Mouse (Mus musculus) fat pad, adult 2 months (tissue): ENCODE measurements around the gene Morn3.
A peak's percentile ranks its signal among the peaks of the same experiment; 100 is the strongest.
"Not testable (repeated sequence)": the region's sequence is repeated elsewhere in the genome, so short reads cannot be mapped to it uniquely, and the experiment has no call there.

ENCODE experiments used
- DNase-seq: peaks from one replicate; pipeline ENCODE4 v3.0.0-alpha.2; 2011; ENCODE audit warnings: low read depth, low spot score; ENCODE audit errors: extremely low read depth

Gene Morn3

DNA sequence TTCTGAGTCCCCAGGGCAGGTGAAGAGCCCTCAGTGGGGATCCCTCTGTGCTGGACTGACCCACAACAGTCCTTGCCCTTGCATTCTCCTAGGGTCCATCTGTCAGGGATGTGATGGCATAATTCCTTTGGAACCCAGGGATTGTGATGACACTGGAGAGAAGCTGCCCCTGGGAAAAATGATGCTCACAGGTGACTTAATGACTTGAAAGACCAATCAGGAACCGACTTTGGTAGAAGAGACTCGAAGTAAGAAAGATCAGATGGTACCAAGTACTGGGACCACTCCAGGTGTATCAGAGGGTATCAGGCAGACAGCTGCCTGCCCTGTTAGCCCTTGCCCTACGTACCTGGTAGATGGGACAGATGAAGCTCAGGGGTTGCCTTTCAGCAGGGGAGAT lies at the start of gene Morn3:
TSS of gene Morn3 (minus strand) at position 101 of the 400 bp plus-strand sequence.
- DNase-seq = no peak

- DNase-seq = no peak
Measured at GRCm38 (mm10) chr5:123096299-123096698, 49.5 kb upstream of the Morn3 start.

DNA sequence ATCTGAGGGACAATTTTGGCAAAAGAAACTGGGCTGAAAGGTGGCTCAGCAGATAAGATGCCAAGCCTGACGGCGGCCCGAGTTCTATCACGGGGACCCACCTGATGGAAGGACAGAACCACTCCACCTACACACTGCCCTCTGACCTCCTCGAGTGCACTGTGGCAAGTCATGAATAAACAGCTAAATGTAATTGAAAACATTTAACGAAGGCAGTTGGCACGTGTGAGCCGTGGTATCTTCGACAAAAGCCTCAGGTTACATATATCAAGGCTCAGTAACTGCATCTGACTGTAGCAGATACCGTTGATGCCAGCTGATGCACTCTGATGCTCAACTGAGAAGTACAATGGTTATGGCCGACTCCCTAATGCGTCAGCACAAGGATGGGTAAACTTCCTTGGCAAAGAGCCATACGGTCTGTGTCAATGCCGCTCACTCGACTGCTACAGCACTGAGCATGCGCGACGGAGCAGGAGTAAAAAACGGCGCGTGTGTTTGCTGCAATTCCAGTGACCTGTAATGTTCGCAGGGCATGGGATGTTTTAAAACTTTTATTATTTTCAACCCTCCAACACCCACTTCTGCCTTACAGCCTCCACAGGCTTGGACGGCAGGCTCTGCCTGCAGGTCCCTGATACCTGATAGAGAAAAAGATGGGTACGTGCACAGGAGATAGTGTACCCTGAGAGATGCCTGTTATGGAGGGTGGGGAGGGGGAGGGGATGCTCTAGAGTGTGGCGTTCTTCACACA lies 47.6 kb upstream of the Morn3 start:
- DNase-seq = no peak

GRCm38 (mm10) chr5:123093077-123093633 lies 46.3 kb upstream of the Morn3 start:
- no peak for DNase-seq

DNA sequence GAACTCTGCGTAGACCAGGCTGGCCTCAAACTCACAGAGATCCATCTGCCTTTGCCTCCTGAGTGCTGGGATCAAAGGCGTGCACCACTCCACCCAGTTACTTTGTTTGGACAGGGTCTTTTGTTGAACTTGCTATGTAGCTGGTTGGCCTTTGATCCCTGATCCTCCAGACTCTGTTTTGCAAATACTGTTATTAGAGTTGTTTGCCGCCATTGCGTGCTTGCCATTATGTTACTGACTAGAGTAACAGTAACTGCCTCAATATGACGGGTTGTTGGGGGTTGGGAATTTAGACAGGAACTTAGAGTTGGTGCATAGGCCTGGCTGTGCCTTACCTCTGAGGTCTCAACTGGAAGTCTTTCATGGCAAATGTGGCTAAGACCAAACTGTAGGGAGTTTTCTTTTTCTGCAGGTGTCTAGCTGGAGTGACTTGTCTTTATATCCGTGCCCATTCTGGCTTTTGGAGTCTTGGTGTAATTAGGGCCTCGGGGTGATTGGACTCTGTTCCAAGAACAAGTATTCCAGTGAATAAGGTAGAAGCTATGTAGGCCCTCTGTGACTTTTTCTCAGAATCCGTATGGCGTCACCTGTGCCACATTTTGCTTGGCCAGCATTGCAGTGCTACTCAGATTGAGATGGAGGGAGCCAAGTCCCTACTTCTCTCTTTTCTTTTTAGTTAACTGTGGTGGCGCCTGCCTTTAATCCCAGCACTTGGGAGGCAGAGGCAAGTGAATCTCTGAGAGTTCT lies 43.9 kb upstream of the Morn3 start:
- peak; percentile 65 for DNase-seq

GRCm38 (mm10) chr5:123088784-123089183 lies 42.0 kb upstream of the Morn3 start:
- no peak for DNase-seq

GRCm38 (mm10) chr5:123086501-123086900 lies 39.7 kb upstream of the Morn3 start:
- no peak for DNase-seq

GRCm38 (mm10) chr5:123083340-123084050 lies 36.7 kb upstream of the Morn3 start:
- no peak for DNase-seq

DNA sequence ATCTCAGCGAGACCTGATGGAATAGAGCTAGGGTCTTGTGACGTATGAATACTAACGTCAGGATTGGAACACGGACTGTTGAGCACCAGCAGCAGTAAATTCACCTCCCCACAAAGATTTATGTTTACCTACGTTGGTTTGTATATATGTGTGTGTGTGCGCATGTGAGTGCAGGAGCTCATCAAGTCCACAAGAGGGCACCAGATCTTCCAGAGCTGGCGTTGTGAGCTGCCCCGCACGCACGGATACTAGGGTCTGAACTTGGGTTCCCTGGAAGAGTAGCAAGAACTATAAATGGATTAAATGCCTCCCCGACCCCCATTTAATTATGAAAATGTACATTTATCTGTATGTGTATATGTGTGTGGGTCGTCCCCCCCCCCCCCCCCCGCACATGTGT lies 33.7 kb upstream of the Morn3 start:
- DNase-seq = no peak

DNA sequence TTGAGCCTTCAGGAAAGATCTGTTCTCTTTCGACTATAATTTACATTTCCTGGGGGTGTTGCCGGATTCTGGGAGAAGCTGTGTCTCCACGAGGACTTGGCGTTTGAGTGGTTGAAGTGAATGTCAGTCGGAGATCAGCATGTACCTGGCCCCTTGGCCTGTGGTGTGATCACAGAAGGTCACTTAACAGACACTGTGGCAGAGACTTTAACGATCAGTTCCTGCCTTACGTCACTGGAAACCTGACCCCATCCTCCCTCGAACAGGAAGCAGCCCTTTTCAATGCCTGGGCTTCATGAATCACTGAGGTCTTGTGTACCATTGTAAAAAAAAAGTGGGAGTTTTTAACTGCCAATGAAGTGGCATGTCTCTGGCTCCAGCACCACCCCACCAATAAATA lies 33.2 kb upstream of the Morn3 start:
- DNase-seq = no peak

GRCm38 (mm10) chr5:123079568-123079967 lies 32.8 kb upstream of the Morn3 start:
- DNase-seq = no peak

DNA sequence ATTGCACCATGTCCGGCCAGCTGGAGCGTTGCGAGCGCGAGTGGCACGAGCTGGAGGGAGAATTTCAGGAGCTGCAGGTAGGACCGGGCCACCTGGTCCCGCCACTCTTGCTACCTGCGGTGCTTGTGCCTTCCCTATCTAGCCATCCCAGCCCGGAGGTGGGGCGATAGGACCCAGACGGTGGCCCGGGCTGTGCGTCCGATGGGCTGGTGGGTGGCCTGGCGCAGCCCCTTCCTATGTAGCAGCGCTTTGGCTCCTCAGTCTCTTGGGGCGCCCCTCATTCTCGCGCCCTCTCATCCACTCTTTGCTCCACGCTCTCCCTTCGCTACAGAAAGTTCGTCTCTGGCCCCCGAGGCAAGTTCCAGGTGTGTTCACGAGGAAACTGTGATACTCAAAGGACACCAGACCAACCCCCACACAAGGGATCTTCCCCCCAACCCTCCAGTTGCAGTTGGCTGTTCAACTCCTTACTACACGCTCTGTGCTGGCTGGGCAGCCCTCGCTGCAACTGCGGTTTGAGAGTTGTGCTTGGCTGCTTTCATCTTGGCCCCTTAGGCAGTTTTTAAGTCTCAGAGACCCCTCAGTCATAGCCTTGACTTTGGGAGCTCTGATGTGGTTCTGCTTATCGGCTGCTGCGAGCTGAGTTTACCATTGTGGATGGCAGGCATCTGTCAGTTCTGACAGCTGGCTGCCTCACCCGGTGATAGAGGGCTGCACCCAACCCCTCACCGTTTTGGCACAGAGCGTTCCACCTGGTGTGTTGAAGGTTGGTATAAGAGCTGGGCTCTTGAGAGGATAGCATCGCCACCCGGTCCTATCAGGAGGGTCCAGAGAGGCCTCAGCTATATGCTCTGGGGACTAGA lies 29.8 kb upstream of the Morn3 start:
- DNase-seq = no peak

DNA sequence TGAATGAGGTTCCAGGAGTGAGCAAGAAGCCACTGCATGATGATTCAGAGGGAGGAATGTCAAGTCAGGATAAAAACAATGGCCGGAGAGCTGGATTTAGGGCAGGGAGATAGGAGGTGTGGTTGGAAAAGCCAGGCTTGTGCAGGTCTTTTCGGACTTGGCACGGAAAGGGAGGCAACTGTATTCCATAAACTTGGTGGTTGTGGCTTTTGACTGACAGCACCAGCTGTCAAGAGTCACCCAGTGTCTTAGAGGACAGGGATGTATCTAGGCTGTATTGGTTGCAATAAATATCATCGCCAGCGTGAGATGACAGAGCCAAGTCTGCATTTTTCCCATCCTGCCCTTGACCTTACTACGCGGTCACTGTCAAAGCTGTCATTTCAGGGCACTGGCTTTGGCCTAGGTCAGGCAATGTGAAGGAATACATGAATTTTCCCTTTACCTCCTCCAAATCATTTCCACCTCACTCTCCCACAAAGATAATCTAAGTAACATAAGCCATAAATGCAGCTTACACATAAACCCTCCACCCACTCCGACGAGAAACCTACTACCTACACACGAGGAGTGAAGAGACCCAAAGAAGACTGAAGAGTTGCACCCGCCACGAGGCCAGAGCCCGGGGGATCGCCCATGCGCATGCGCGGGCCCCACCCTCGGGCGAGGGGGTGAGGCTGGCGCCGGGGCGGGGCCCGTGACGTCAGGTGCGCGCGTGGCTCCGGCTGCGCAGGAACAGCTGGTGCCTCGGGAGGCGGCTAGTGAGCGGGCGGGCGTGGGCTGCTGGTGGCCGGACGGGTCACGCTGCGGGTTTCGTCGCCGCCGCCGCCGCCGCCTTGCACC lies 29.0 kb upstream of the Morn3 start:
- no peak for DNase-seq

DNA sequence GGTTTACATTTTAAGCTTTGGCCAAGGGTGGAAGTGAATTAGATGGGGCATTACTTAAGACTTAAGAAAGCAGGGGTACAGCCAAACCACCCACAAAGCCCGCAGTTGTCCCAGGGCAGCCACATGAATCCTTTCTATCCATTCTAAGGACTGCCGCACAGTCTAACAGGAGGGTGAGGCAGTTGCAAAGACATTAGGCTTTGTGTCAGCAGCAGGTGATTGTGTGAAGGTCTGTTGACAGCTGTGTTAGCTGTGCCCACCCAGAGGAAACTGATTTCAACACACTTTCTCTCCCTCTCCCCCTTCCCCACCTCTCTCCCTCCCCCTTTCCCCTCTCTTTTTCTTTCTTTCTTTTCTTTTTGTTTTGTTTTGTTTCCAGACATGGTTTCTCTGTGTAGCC lies 21.9 kb upstream of the Morn3 start:
- DNase-seq = no peak

- no peak for DNase-seq
Measured at GRCm38 (mm10) chr5:123068115-123068514, 21.3 kb upstream of the Morn3 start, which contains the start of gene Tmem120b. Tmem120b (plus strand) TSS chr5:123068415.

DNA sequence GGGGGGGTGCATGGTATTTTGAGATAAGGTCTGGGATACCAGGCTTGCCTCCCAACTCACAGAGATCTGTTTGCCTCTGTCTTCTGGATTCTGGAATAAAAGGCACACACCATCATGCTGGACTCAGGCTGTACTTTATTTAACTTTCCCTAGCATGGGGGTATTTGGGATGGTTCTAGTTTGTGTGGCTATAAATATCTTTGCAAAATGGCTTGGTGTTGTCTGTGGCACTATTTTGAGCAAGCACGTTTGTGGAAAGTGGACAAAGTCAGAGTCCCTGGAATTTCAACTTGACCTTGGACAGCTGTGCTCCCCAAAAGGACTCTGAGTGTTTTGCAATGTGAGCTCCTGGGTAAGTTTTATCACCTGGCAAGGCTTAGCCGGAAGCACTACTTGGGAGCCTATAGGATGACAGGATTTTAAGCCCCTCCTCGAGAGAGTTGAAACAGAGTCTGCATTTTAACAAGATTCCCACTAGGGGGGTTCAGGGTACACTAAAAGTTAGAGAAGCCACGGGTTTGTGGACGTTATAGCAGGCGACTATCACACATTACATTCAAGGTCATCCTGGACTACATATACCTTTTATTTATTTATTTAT lies 20.7 kb upstream of the Morn3 start:
- no peak for DNase-seq

DNA sequence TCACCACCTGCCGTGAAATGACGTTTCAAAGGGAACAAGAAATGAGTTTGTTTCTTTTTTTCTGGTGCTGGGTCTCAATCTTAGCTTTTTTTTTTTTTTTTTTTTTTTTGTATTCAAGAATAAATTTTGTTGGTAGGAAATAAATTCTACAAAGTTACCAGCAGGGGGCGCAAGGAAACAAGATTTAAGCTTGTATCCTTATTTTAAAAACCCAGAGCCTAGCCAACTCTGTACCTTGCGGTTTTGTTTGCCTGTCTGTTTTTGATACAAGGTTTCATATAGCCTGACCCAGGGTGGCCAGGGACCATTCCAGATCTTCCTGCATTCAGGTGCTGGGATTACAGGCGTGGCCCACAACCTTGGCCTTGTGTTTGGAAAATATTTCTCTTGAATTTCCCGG lies 17.4 kb upstream of the Morn3 start:
- DNase-seq = no peak

GRCm38 (mm10) chr5:123063141-123063540 lies 16.3 kb upstream of the Morn3 start:
- DNase-seq = no peak

- not testable (repeated sequence) for DNase-seq
Measured at GRCm38 (mm10) chr5:123061402-123061749, 14.6 kb upstream of the Morn3 start.
